Mouse (Mus musculus) right cerebral cortex, postnatal 36 days (tissue): ENCODE data around the gene Chdh.

ENCODE experiments used
- DNase-seq, 2 experiments: peaks; one replicate each; pipeline ENCODE4 v3.0.0; 2022; ENCODE audit warnings: low spot score in 2 of 2, mixed read lengths in 1 of 2

The Chdh gene

GRCm38 (mm10) chr14:30054922-30055321 is 46.1 kb downstream of the Chdh start:
- DNase-seq: no peak

- DNase-seq: no peak
These were observed 47.4 kb downstream of the Chdh start for GRCm38 (mm10) chr14:30056031-30056766.

GRCm38 (mm10) chr14:30064864-30065263 is 56.0 kb downstream of the Chdh start:
- no peak for DNase-seq

- no peak for DNase-seq
These were observed 57.9 kb downstream of the Chdh start for GRCm38 (mm10) chr14:30066752-30067151.

- no peak for DNase-seq
These were observed 59.7 kb downstream of the Chdh start for GRCm38 (mm10) chr14:30068566-30068965.

GRCm38 (mm10) chr14:30075268-30075887 is 66.6 kb downstream of the Chdh start:
- DNase-seq: no peak

GRCm38 (mm10) chr14:30078115-30078808 is 69.4 kb downstream of the Chdh start:
- DNase-seq: no peak

GRCm38 (mm10) chr14:30079729-30080128 is 70.9 kb downstream of the Chdh start:
- no peak for DNase-seq
